Mouse (Mus musculus) T-helper 1 cell (primary cell): ENCODE results near the gene Gm6525.

ENCODE experiments used
- in situ Hi-C: fragments of 300-600 bp; cut with MboI, MseI; formaldehyde crosslinking; loops from one replicate; pipeline ENCODE4 v1.15.1; 2025; ENCODE audit warnings: high pct_unique_total_duplicates

Gm6525 gene

DNA sequence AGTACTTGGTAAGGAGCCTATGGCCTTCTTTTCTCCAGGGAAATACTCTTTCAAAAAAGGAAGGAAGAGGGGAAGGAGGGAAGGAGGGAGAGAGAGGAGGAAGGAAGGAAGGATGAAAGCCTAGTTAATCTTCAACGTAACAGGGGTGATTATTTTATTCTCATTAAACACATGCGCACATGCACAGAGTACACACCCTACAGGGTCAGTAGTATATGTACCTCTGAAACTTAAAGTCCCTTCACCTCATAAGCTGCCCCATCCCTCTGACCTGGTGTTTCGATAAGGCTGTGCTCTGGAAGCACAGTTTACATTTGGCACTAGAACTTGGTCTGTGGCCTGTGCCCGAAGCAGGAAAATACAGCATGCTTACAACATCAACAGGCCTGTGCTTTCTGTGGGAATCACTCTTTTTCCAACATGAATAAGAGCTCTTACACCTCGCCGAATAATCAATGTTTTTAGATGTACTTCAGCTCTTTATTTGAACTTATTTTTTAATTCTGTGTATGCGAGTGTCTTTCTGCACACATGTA, 37.5 kb downstream of the Gm6525 start:
- in situ Hi-C loops = no loop called here

DNA sequence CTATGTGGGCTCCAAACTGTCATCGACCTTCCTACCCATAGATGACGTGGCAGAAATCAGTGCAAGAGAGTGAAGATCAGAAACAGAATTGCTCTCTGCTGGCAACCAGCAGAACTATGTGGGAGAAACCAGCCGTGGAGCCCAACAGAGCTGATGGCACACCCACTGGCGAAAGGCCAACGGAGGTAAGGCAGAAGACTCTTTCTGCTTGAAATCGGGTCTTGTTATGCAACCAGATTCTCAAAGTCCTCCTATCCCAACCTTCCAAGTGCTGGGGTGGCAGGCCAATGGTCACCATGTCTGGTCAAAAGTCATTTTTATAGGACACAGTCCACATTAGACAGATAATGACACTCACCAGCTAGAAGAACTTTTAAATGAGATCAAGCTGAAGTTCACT, 40.6 kb downstream of the Gm6525 start:
- in situ Hi-C loops = no loop called here

DNA sequence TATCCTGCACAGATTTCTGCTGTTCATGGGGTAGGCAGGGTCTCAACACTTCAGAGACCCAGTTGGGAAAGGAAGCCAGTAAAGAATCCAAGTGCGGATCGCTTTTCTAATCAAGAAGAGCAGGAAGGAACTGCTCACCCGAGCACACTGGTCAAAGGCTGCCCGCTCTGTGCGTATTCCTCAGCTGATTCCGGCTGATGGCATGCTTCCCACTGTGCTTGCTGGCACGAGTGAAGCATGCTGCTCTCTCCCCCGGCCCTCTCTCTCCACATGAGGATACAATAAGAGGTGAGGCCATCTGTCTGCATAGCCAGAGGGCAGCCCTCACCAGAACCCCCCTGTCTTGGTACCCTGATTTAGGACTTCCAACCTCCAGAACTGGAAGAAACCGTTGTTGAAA, 41.3 kb downstream of the Gm6525 start:
- in situ Hi-C loops = no loop called here

DNA sequence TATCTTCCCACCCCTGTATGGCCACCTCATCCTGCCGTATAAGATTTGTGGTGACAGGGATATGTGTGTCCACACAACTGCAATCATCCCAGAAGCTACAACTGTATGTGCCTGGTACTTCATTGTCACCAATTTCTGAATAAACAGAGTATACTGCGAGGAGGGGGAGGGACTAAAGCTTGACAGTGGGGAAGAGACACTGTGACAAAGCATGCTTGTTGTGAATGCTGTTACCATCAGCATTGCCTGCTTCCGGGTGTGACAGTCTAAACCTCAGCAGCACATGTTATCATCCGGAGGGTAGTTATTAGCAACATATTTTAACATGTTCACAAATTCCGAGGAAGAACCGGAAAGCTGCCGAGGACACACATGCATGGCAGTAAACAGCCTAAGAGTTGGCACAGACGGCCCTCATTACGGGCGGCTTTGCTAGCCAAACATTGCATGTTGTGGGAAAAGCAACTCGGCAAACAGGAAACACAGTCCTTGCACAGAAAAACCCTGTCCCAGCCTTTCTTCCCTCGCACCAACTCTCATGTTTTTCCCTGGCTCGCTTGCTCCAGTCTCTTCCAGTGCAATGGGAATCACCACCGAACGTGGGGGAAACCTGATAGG, 41.9 kb downstream of the Gm6525 start:
- in situ Hi-C loops = no loop called here

DNA sequence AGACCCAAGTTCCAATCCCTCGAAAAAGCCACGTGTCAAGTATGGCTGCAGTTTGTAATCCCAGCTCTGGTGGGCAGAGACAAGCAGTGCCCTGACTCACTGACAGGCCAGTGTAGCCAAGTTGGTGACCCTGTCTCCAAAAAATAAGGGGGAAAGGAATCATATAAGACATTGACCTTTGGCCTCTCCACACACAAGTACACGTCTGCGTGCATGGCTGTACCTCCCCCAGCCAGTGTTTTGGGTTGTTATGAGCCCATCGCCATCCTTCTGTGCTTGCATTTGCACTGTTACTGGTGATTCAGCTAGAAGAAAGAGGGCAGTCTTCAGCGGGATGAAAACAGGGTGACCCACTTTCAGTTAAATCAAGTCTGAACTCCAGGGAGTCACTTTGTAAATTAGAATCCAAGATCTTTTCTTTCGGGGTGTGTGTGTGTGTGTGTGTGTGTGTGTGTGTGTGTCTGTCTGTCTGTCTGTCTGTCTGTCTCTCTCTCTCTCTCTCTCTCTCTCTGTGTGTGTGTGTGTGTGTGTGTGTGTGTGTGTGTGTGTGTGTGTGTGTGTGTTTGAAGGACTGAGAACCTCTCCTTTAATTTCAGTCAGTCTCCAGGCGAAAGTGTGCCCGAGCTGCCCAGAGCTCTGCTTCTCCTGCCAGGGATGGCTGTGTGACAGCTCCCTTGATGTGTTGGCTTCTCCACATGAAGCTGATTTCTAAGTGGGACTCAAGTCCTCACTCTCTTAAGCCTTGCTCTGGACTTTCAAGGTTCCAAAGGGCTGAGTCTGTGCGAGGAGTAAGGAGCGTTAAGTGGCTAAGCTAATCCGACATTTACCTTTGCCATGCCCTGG, 43.4 kb downstream of the Gm6525 start:
- in situ Hi-C loops = no loop called here

DNA sequence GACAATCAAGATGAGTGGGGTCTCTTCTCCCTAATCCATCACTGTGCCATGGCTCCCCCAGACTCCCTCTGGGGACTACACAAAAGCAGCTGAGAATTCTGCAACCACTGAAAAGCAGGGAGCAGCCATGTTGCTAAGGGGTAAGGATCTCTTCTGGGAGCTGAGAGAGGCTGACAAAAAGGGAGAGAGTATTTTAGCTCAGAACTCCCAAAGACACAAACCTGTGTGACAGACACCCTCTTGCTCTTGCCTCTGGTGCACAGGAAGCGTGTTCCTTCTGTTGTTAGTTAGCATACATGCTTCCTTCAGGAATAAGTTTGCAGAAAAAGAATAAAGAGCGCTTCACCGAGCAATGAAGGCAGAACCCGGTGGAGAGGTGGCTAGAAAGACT, 44.1 kb downstream of the Gm6525 start:
- in situ Hi-C loops = no loop called here

DNA sequence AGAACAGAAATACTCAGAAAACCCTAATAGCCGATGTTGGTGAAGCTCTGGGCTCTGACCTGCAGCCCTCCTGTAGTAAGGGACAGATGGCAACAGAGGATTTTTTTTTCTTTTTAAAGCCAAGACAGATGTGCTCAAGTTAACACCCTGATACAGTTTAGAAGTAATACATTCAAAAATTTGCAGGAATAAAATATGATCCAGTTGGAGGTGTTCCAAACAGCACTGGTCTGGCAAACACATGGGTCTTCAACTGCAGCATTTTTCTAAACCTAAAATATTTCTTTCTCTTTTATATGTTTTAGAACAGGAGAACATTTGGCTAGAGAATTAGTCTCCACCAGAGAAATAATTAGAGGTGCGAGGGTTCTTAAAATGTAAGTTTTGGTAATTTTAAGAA, 44.6 kb downstream of the Gm6525 start:
- in situ Hi-C loops = no loop called here

DNA sequence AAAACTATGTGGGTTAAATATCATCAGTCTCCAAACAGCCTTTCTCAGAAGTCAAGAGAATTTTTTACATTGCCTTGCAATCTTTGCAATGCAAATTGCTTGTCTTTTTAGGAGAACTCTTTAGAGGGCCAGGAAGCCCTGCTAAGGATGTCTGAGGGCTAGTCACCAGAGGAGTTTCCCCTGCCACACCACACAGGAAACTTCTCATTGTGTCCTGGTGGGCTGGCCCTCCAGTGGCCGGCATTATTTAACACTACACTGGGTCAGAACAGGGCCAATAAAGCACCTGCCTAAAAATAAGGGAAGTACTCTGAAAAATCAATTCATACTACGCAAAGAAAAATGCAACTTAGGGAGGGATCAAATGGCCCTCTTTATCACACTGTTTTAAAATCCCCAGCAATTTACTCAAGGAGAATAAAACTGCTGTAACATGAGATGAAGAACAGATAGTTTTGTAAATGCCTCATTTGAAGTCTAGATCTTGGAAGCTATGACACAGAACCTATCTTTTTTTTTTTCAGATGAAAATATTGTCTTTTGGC, 45.3 kb downstream of the Gm6525 start:
- in situ Hi-C loops = no loop called here

DNA sequence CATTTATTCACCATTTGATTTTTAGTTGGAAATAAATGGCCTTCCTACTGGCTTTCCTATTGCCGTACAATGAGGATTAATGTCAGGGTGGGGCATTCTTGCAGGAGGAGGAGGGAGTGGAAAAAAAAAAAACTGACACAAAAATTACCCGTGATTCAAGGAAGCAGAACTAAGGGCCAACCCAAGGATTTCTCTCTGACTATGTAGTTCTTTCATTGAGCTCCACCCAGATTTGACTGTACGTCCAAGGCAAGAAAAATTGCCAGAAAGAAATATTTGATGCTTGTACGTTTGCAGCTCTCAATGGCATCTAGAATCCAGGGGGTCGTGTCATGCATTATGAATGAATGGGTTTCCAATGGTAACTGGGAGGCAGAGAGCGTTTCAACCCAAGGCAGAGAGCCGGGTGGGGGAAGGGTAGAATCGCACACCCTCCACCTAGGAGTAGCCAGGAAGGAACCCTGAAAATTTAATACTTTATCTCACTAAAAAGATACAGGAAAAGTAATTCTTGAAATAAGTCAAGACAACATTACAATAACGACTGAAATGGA, 45.9 kb downstream of the Gm6525 start:
- in situ Hi-C loops = no loop called here

DNA sequence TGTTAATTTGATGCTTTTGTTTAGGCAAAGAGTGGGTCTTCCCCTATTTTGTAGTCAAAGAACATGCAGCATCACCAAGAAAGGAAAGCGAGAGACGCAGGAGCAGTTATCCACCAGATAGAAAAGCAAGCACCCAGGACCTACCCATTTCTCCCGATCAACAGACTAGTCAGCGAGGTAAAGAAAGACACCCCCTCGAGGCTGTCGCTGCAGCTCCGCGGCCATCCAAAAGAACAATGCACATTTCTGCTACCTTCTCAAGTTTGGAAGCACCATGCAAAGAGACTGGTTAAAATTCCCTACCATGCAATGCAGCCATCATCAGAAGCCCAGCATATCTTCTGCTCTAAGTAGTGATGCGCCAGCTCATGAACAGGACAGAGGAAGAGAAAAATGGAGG, 46.4 kb downstream of the Gm6525 start:
- in situ Hi-C loops = no loop called here

DNA sequence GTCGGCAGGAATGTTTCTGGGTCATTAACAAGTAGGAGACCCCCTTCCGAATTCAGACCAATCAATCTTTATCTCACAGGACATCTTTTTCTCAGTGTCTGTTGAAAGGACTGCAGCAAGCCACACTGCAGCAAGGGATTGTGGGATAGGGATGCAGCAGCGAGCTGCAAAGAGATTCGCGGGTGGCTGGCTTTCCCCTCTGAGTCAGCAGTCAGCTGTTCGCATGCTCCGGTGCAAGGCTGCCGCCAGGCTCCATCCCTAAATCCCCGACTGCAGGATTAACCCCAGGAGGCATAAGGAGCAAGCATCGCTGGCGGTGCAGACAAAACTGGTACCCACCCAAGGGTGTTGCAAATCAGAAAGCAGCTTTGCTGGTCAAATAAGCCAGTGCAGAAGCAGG, 46.8 kb downstream of the Gm6525 start:
- in situ Hi-C loops = no loop called here
